Mouse (Mus musculus) MEL (cell line): ENCODE data around the gene Enpep. TPM values are rescaled to one million over a fixed set of nuclear protein-coding genes. Genes with fewer than 3 reads are reported as not detected.

ENCODE experiments used
- DNase-seq: peaks from one replicate; pipeline ENCODE4 v3.0.0; 2011; ENCODE audit warnings: low read depth, low spot score
- H3K27ac ChIP-seq: 2 replicates; pipeline ENCODE4 v1.5.1; 2012; ENCODE audit warnings: low read depth, mild to moderate bottlenecking, control low read depth, low read length, moderate library complexity; ENCODE audit not compliant: control insufficient read depth
- H3K27me3 ChIP-seq, 2 experiments: fragments of 150-350 bp in 1 of 2; sonication (generic) in 1 of 2; 2 replicates each; pipeline ENCODE4 v1.6.1; 2012; ENCODE audit warnings: low read length in 2 of 2, mild to moderate bottlenecking in 2 of 2, improper control_type of control experiment in 1 of 2, moderate library complexity in 1 of 2; ENCODE audit not compliant: insufficient read depth in 2 of 2, control insufficient read depth in 1 of 2
- H3K36me3 ChIP-seq, 2 experiments: 2 replicates each; pipeline ENCODE4 v1.6.1; 2012 to 2014; ENCODE audit warnings: low read length in 2 of 2, improper control_type of control experiment in 1 of 2, inconsistent platforms in 1 of 2, mild to moderate bottlenecking in 1 of 2; ENCODE audit not compliant: insufficient read depth in 2 of 2, control insufficient read depth in 1 of 2
- H3K4me1 ChIP-seq, 2 experiments: fragments of 150-350 bp in 1 of 2; sonication (generic) in 1 of 2; 2 replicates each; pipeline ENCODE4 v1.6.1; 2012; ENCODE audit warnings: low read length in 2 of 2, improper control_type of control experiment in 1 of 2, mild to moderate bottlenecking in 1 of 2; ENCODE audit not compliant: insufficient read depth in 2 of 2, control insufficient read depth in 1 of 2
- H3K4me3 ChIP-seq, 2 experiments: fragments of 150-350 bp in 1 of 2; sonication (generic) in 1 of 2; 2 replicates each; pipeline ENCODE4 v1.5.1; 2012; ENCODE audit warnings: low read depth in 2 of 2, low read length in 2 of 2, mild to moderate bottlenecking in 2 of 2, moderate library complexity in 2 of 2, control low read depth in 1 of 2, improper control_type of control experiment in 1 of 2; ENCODE audit not compliant: control insufficient read depth in 1 of 2, insufficient read depth in 1 of 2
- H3K79me2 ChIP-seq: 2 replicates; pipeline ENCODE4 v1.6.1; 2012; ENCODE audit warnings: mild to moderate bottlenecking, low read length, moderate library complexity; ENCODE audit not compliant: control insufficient read depth, poor library complexity, insufficient read depth
- H3K9ac ChIP-seq: 2 replicates; pipeline ENCODE4 v1.6.1; 2012; ENCODE audit warnings: low read depth, mild to moderate bottlenecking, control low read depth, low read length, moderate library complexity; ENCODE audit not compliant: control insufficient read depth, poor library complexity, severe bottlenecking
- H3K9me3 ChIP-seq: fragments of 150-350 bp; sonication (generic); replicated peaks from 2 replicates; pipeline ENCODE4 v1.6.1; 2012; ENCODE audit warnings: mild to moderate bottlenecking, low read length, improper control_type of control experiment, moderate library complexity; ENCODE audit not compliant: insufficient read depth
- BHLHE40 ChIP-seq: IDR thresholded peaks from 2 replicates; pipeline ENCODE4 v1.6.1; 2012; ENCODE audit warnings: low read depth, mild to moderate bottlenecking, inconsistent platforms, low read length, improper control_type of control experiment, borderline replicate concordance
- ELF1 ChIP-seq: IDR thresholded peaks from 2 replicates; pipeline ENCODE4 v1.6.1; 2014; ENCODE audit warnings: low read depth, mild to moderate bottlenecking, inconsistent platforms, low read length, improper control_type of control experiment, moderate library complexity
- EP300 ChIP-seq, 2 experiments: IDR thresholded peaks; 2 replicates each; pipeline ENCODE4 v1.6.1; 2011; ENCODE audit warnings: improper control_type of control experiment in 2 of 2, low read length in 2 of 2, low read depth in 1 of 2, mild to moderate bottlenecking in 1 of 2
- ETS1 ChIP-seq: IDR thresholded peaks from 2 replicates; pipeline ENCODE4 v1.6.1; 2012; ENCODE audit warnings: low read depth, mild to moderate bottlenecking, inconsistent platforms, low read length, improper control_type of control experiment, moderate library complexity
- GATA1 ChIP-seq: IDR thresholded peaks from 2 replicates; pipeline ENCODE4 v1.6.1; 2011; ENCODE audit warnings: low read depth, low read length, improper control_type of control experiment
- JUND ChIP-seq: IDR thresholded peaks from 2 replicates; pipeline ENCODE4 v1.6.1; 2011; ENCODE audit warnings: low read depth, mild to moderate bottlenecking, improper control_type of control experiment, low read length
- KAT2A ChIP-seq: conservative IDR thresholded peaks from 2 replicates; pipeline ENCODE4 v1.6.1; 2012; ENCODE audit warnings: low read depth, low read length, improper control_type of control experiment, inconsistent platforms
- MAX ChIP-seq: IDR thresholded peaks from 2 replicates; pipeline ENCODE4 v1.6.1; 2011; ENCODE audit warnings: low read length, improper control_type of control experiment
- MAZ ChIP-seq: IDR thresholded peaks from 2 replicates; pipeline ENCODE4 v1.6.1; 2012; ENCODE audit warnings: low read depth, mild to moderate bottlenecking, inconsistent platforms, low read length, improper control_type of control experiment
- MEF2A ChIP-seq: IDR thresholded peaks from 2 replicates; pipeline ENCODE4 v1.6.1; 2014; ENCODE audit warnings: low read depth, mild to moderate bottlenecking, inconsistent platforms, low read length, improper control_type of control experiment; ENCODE audit not compliant: poor library complexity, insufficient replicate concordance, severe bottlenecking; ENCODE audit errors: extremely low read depth
- MYB ChIP-seq: IDR thresholded peaks from 2 replicates; pipeline ENCODE4 v1.6.1; 2011; ENCODE audit warnings: mild to moderate bottlenecking, low read depth, low read length, improper control_type of control experiment
- MYC ChIP-seq: IDR thresholded peaks from 2 replicates; pipeline ENCODE4 v1.6.1; 2011; ENCODE audit warnings: low read depth, mild to moderate bottlenecking, low read length, improper control_type of control experiment, moderate library complexity
- POLR2AphosphoS5 ChIP-seq: IDR thresholded peaks from 2 replicates; pipeline ENCODE4 v1.6.1; 2012; ENCODE audit warnings: low read depth, borderline replicate concordance, mild to moderate bottlenecking, inconsistent platforms, low read length, moderate library complexity, mixed read lengths
- RAD21 ChIP-seq: IDR thresholded peaks from 2 replicates; pipeline ENCODE4 v1.6.1; 2011; ENCODE audit warnings: mild to moderate bottlenecking, low read depth, low read length, improper control_type of control experiment
- SIN3A ChIP-seq: IDR thresholded peaks from 2 replicates; pipeline ENCODE4 v1.6.1; 2012; ENCODE audit warnings: low read length, improper control_type of control experiment, inconsistent platforms
- SMC3 ChIP-seq: IDR thresholded peaks from 2 replicates; pipeline ENCODE4 v1.6.1; 2011; ENCODE audit warnings: low read depth, low read length, improper control_type of control experiment
- TCF12 ChIP-seq: IDR thresholded peaks from 2 replicates; pipeline ENCODE4 v1.6.1; 2014; ENCODE audit warnings: low read depth, mild to moderate bottlenecking, inconsistent platforms, low read length, improper control_type of control experiment, moderate library complexity
- ZC3H11A ChIP-seq: IDR thresholded peaks from 2 replicates; pipeline ENCODE4 v1.6.1; 2012; ENCODE audit warnings: low read depth, mild to moderate bottlenecking, inconsistent platforms, low read length, improper control_type of control experiment
- ZKSCAN1 ChIP-seq: IDR thresholded peaks from 2 replicates; pipeline ENCODE4 v1.6.1; 2012; ENCODE audit warnings: low read depth, mild to moderate bottlenecking, inconsistent platforms, low read length, improper control_type of control experiment, moderate library complexity
- polyA plus RNA-seq, 2 experiments: library from polyadenylated mRNA; stranded (reverse) in 1 of 2; unstranded in 1 of 2; fragments of >175 nt in 1 of 2; fragments of >200 nt in 1 of 2; gene quantifications; 2 replicates each; pipeline versions ENCODE4 v1.2.1 to v1.2.4; 2012; ENCODE audit warnings: low replicate concordance in 2 of 2, low read depth in 1 of 2; ENCODE audit not compliant: insufficient read length in 2 of 2, insufficient read depth in 1 of 2, missing spikeins in 1 of 2
- total RNA-seq: library from RNA; depleted of rRNA; stranded (reverse); fragments of 300-350 nt; gene quantifications from 2 replicates; pipeline ENCODE4 v1.2.3, GENCODE M21; 2012

Enpep gene
- total and polyA plus RNA-seq, 3 experiments, result not detected

- Histone ChIP-seq H3K4me3 (no peak overlapping the region), H3K79me2 (no peaks in the 10 kb centered on the region), H3K9ac (no peak overlapping the region), H3K9me3 (no peaks in the 10 kb centered on the region), H3K36me3 (no peaks in the 10 kb centered on the region), H3K27ac (no peak overlapping the region), H3K27me3 (no peaks in the 10 kb centered on the region)
- no peak for DNase-seq
- TF ChIP-seq JUND, result no peak
- TF ChIP-seq, all 39 proteins: peak for 0
- no peaks in the 10 kb centered on the region for H3K4me1 ChIP-seq
These were observed 59.2 kb downstream of the Enpep start for GRCm38 (mm10) chr3:129273156-129273831.

- TF ChIP-seq TCF12 (no peak), GATA1 (no peak), RAD21 (no peak), KAT2A (no peak), MEF2A (no peak), ETS1 (no peak), BHLHE40 (no peak), SIN3A (no peak), JUND (no peak), SMC3 (no peak), MYB (no peak), MYC (no peak), POLR2AphosphoS5 (no peak), ZC3H11A (no peak), MAZ (no peak), ZKSCAN1 (no peak), ELF1 (no peak), EP300 (IDR thresholded peaks at IDR 0.05; ENCODE audit: low read depth in 1 of 2, low read length in 2 of 2) (no peak), MAX (no peak)
- H3K27me3 ChIP-seq, result no peaks in the 10 kb centered on the region
- H3K4me3 ChIP-seq, result no peak overlapping the region
- no peak overlapping the region for H3K27ac ChIP-seq
- no peaks in the 10 kb centered on the region for H3K9me3 ChIP-seq
- no peaks in the 10 kb centered on the region for H3K4me1 ChIP-seq
- DNase-seq, result no peak
- H3K9ac ChIP-seq, result no peak overlapping the region
- H3K79me2 ChIP-seq, result no peaks in the 10 kb centered on the region
- no peaks in the 10 kb centered on the region for H3K36me3 ChIP-seq
These were observed 62.5 kb downstream of the Enpep start for GRCm38 (mm10) chr3:129270044-129270443.
